Mouse (Mus musculus) liver, embryonic 15.5 days (tissue): ENCODE data around the gene Runx1. TPM values are rescaled to one million over a fixed set of nuclear protein-coding genes. Genes with fewer than 3 reads are reported as not detected.

Experiments used
- ATAC-seq: fragments of 200-750 bp; cut with Nextera tagmentation; 2 replicates; pipeline ENCODE4 v1.8.0; 2017; ENCODE audit warnings: moderate number of reproducible peaks, mild to moderate bottlenecking, moderate library complexity; ENCODE audit not compliant: insufficient read depth
- H3K27ac ChIP-seq: fragments of 300-500 bp; sonication (generic); replicated peaks from 2 replicates; pipeline ENCODE4 v1.5.1; 2015; ENCODE audit warnings: mild to moderate bottlenecking, inconsistent platforms
- H3K27me3 ChIP-seq: fragments of 300-500 bp; sonication (generic); 2 replicates; pipeline ENCODE4 v1.6.1; 2015; ENCODE audit warnings: mild to moderate bottlenecking, inconsistent platforms
- H3K36me3 ChIP-seq: fragments of 300-500 bp; sonication (generic); replicated peaks from 2 replicates; pipeline ENCODE4 v1.6.1; 2015; ENCODE audit warnings: moderate library complexity, mild to moderate bottlenecking, inconsistent platforms
- H3K4me1 ChIP-seq: fragments of 300-500 bp; sonication (generic); replicated peaks from 2 replicates; pipeline ENCODE4 v1.6.1; 2015; ENCODE audit warnings: inconsistent platforms
- H3K4me2 ChIP-seq: fragments of 300-500 bp; sonication (generic); 2 replicates; pipeline ENCODE4 v1.6.1; 2015; ENCODE audit warnings: moderate library complexity, mild to moderate bottlenecking, inconsistent platforms
- H3K4me3 ChIP-seq: fragments of 300-500 bp; sonication (generic); replicated peaks from 2 replicates; pipeline ENCODE4 v1.5.1; 2015; ENCODE audit warnings: mild to moderate bottlenecking, inconsistent platforms
- H3K9ac ChIP-seq: fragments of 300-500 bp; sonication (generic); 2 replicates; pipeline ENCODE4 v1.6.1; 2015; ENCODE audit warnings: moderate library complexity, mild to moderate bottlenecking, inconsistent platforms
- H3K9me3 ChIP-seq: fragments of 300-500 bp; sonication (generic); replicated peaks from 2 replicates; pipeline ENCODE4 v1.6.1; 2016; ENCODE audit warnings: inconsistent platforms
- WGBS: fragments of 180-500 bp; shearing (Covaris S2); methylation state at CpG from one replicate; pipeline ENCODE4 v1.1.7; 2015; ENCODE audit warnings: mixed read lengths; ENCODE audit not compliant: insufficient replicate concordance; 5-methylcytosine and 5-hydroxymethylcytosine counted together
- polyA plus RNA-seq: library from polyadenylated mRNA; unstranded; fragments of >200 nt; fragmentation: Nextera tagmentation; extraction: Ambion mirVana; gene quantifications from 2 replicates; pipeline ENCODE4 v1.2.1, GENCODE M21; 2015

The Runx1 gene
- polyA plus RNA-seq, 1 experiment from 2014 or later, result 5.6 TPM

GRCm38 (mm10) chr16:92587836-92588235 is 238.1 kb downstream of the Runx1 start:
- H3K36me3 ChIP-seq, result no peaks in the 10 kb centered on the region
- ATAC-seq, result no peak
- H3K27me3 ChIP-seq, result no peaks in the 10 kb centered on the region
- H3K9me3 ChIP-seq, result no peaks in the 10 kb centered on the region
- H3K4me1 ChIP-seq, result no peaks in the 10 kb centered on the region
- no peak overlapping the region for H3K4me3 ChIP-seq
- 80% methylated on average over 4 of the region's 4 CpGs for WGBS
- no peak overlapping the region for H3K9ac ChIP-seq
- no peak overlapping the region for H3K4me2 ChIP-seq
- H3K27ac ChIP-seq, result no peak overlapping the region

- Histone ChIP-seq H3K4me2 (no peak overlapping the region), H3K27me3 (no peaks in the 10 kb centered on the region), H3K4me1 (no peaks in the 10 kb centered on the region), H3K36me3 (no peaks in the 10 kb centered on the region), H3K9ac (no peak overlapping the region), H3K4me3 (no peak overlapping the region), H3K27ac (no peak overlapping the region), H3K9me3 (no peaks in the 10 kb centered on the region)
- ATAC-seq, result no peak
- 65% methylated on average over 10 of the region's 10 CpGs for WGBS
Observed at GRCm38 (mm10) chr16:92581767-92582166, 244.2 kb downstream of the Runx1 start.

- no peaks in the 10 kb centered on the region for H3K9me3 ChIP-seq
- no peak for ATAC-seq
- H3K9ac ChIP-seq, result no peak overlapping the region
- no peaks in the 10 kb centered on the region for H3K4me1 ChIP-seq
- H3K4me2 ChIP-seq, result no peak overlapping the region
- H3K36me3 ChIP-seq, result no peaks in the 10 kb centered on the region
- H3K27ac ChIP-seq, result no peak overlapping the region
- 62% methylated on average over 10 of the region's 10 CpGs for whole genome bisulfite sequencing
- H3K4me3 ChIP-seq, result no peak overlapping the region
- H3K27me3 ChIP-seq, result no peaks in the 10 kb centered on the region
Observed at GRCm38 (mm10) chr16:92580981-92581380, 245.0 kb downstream of the Runx1 start.

GRCm38 (mm10) chr16:92578915-92579653 is 246.9 kb downstream of the Runx1 start:
- no peaks in the 10 kb centered on the region for H3K27me3 ChIP-seq
- no peaks in the 10 kb centered on the region for H3K4me1 ChIP-seq
- no peak overlapping the region for H3K9ac ChIP-seq
- no peak overlapping the region for H3K4me2 ChIP-seq
- WGBS, result 58% methylated on average over 7 of the region's 7 CpGs
- H3K36me3 ChIP-seq, result no peaks in the 10 kb centered on the region
- ATAC-seq, result no peak
- no peak overlapping the region for H3K27ac ChIP-seq
- no peaks in the 10 kb centered on the region for H3K9me3 ChIP-seq
- no peak overlapping the region for H3K4me3 ChIP-seq

- ATAC-seq, result no peak
- H3K4me3 ChIP-seq, result no peak overlapping the region
- no peak overlapping the region for H3K27ac ChIP-seq
Observed at GRCm38 (mm10) chr16:92577381-92577780, 248.6 kb downstream of the Runx1 start.

GRCm38 (mm10) chr16:92575792-92576191 is 250.2 kb downstream of the Runx1 start:
- no peak overlapping the region for H3K4me2 ChIP-seq
- no peaks in the 10 kb centered on the region for H3K27me3 ChIP-seq
- H3K9ac ChIP-seq, result no peak overlapping the region
- no peaks in the 10 kb centered on the region for H3K9me3 ChIP-seq
- no peaks in the 10 kb centered on the region for H3K4me1 ChIP-seq
- H3K36me3 ChIP-seq, result no peaks in the 10 kb centered on the region
- H3K27ac ChIP-seq, result no peak overlapping the region
- WGBS, result 53% methylated on average over 10 of the region's 10 CpGs
- no peak for ATAC-seq
- no peak overlapping the region for H3K4me3 ChIP-seq

More at GRCm38 (mm10) chr16:92577381-92577780, 248.6 kb downstream of the Runx1 start:
- Histone ChIP-seq H3K4me1 (no peaks in the 10 kb centered on the region), H3K27me3 (no peaks in the 10 kb centered on the region), H3K9ac (no peak overlapping the region), H3K36me3 (no peaks in the 10 kb centered on the region), H3K4me2 (no peak overlapping the region), H3K9me3 (no peaks in the 10 kb centered on the region)
- WGBS, result 72% methylated on average over 9 of the region's 9 CpGs

- 35% methylated on average over 4 of the region's 4 CpGs for WGBS
- no peaks in the 10 kb centered on the region for H3K9me3 ChIP-seq
- H3K27me3 ChIP-seq, result no peaks in the 10 kb centered on the region
- no peak overlapping the region for H3K4me2 ChIP-seq
- no peak overlapping the region for H3K4me3 ChIP-seq
- no peaks in the 10 kb centered on the region for H3K4me1 ChIP-seq
- H3K27ac ChIP-seq, result no peak overlapping the region
- no peak for ATAC-seq
- H3K9ac ChIP-seq, result no peak overlapping the region
- no peaks in the 10 kb centered on the region for H3K36me3 ChIP-seq
Observed at GRCm38 (mm10) chr16:92573193-92573592, 252.8 kb downstream of the Runx1 start.

GRCm38 (mm10) chr16:92571246-92571645 is 254.7 kb downstream of the Runx1 start:
- ATAC-seq, result no peak
- Histone ChIP-seq H3K27me3 (0 out of 2 replicates have a peak, but pooled peaks cover 5% of the 10 kb centered on the region), H3K4me3 (no peak overlapping the region), H3K4me2 (no peak overlapping the region), H3K9me3 (no peaks in the 10 kb centered on the region), H3K27ac (no peak overlapping the region), H3K36me3 (no peaks in the 10 kb centered on the region), H3K9ac (no peak overlapping the region), H3K4me1 (no peaks in the 10 kb centered on the region)
- 72% methylated on average over 11 of the region's 11 CpGs for WGBS

GRCm38 (mm10) chr16:92566146-92566545 is 259.8 kb downstream of the Runx1 start:
- Histone ChIP-seq H3K27ac (no peak overlapping the region), H3K9me3 (no peaks in the 10 kb centered on the region), H3K4me2 (no peak overlapping the region), H3K36me3 (no peaks in the 10 kb centered on the region), H3K27me3 (0 out of 2 replicates have a peak, but pooled peaks cover 7% of the 10 kb centered on the region), H3K4me1 (no peaks in the 10 kb centered on the region), H3K9ac (no peak overlapping the region), H3K4me3 (no peak overlapping the region)
- ATAC-seq, result no peak
- 18% methylated on average over 5 of the region's 5 CpGs for WGBS

GRCm38 (mm10) chr16:92565708-92566107 is 260.2 kb downstream of the Runx1 start:
- no peak overlapping the region for H3K4me2 ChIP-seq
- ATAC-seq, result no peak

GRCm38 (mm10) chr16:92565291-92565690 is 260.7 kb downstream of the Runx1 start:
- no peak for ATAC-seq
- no peaks in the 10 kb centered on the region for H3K36me3 ChIP-seq
- no peak overlapping the region for H3K27ac ChIP-seq
- H3K4me1 ChIP-seq, result no peaks in the 10 kb centered on the region
- no peak overlapping the region for H3K4me2 ChIP-seq
- H3K9ac ChIP-seq, result no peak overlapping the region
- no peaks in the 10 kb centered on the region for H3K9me3 ChIP-seq
- 64% methylated on average over 11 of the region's 11 CpGs for WGBS
- no peak overlapping the region for H3K4me3 ChIP-seq
- H3K27me3 ChIP-seq, result 0 out of 2 replicates have a peak, but pooled peaks cover 7% of the 10 kb centered on the region

More at GRCm38 (mm10) chr16:92565708-92566107, 260.2 kb downstream of the Runx1 start:
- no peak overlapping the region for H3K9ac ChIP-seq
- no peak overlapping the region for H3K27ac ChIP-seq
- H3K27me3 ChIP-seq, result 0 out of 2 replicates have a peak, but pooled peaks cover 7% of the 10 kb centered on the region
- no peaks in the 10 kb centered on the region for H3K36me3 ChIP-seq
- no peak overlapping the region for H3K4me3 ChIP-seq
- H3K4me1 ChIP-seq, result no peaks in the 10 kb centered on the region
- WGBS, result 3% methylated on average over 6 of the region's 6 CpGs
- no peaks in the 10 kb centered on the region for H3K9me3 ChIP-seq

GRCm38 (mm10) chr16:92555051-92555450 is 270.9 kb downstream of the Runx1 start:
- no peak overlapping the region for H3K4me3 ChIP-seq
- 64% methylated on average over 1 of the region's 1 CpGs for WGBS
- no peak overlapping the region for H3K9ac ChIP-seq
- no peaks in the 10 kb centered on the region for H3K36me3 ChIP-seq
- H3K4me2 ChIP-seq, result no peak overlapping the region
- ATAC-seq, result no peak
- no peaks in the 10 kb centered on the region for H3K4me1 ChIP-seq
- H3K27ac ChIP-seq, result no peak overlapping the region
- H3K27me3 ChIP-seq, result peaks cover 15% of the 10 kb centered on the region
- no peaks in the 10 kb centered on the region for H3K9me3 ChIP-seq
